Mouse (Mus musculus) embryonic facial prominence, embryonic 15.5 days (tissue): ENCODE measurements around the gene Serinc4. TPM values are rescaled to one million over a fixed set of nuclear protein-coding genes. Genes with fewer than 3 reads are reported as not detected.
A peak's percentile ranks its signal among the peaks of the same experiment; 100 is the strongest.

Source experiments
- ATAC-seq: fragments of 200-750 bp; cut with Nextera tagmentation; 2 replicates; pipeline ENCODE4 v1.8.0; 2017; ENCODE audit warnings: low read depth, moderate TSS enrichment; ENCODE audit not compliant: insufficient number of reproducible peaks, low FRiP score, low TSS enrichment
- H3K27ac ChIP-seq: fragments of 300-500 bp; sonication (generic); replicated peaks from 2 replicates; pipeline ENCODE4 v1.5.1; 2015; ENCODE audit warnings: mild to moderate bottlenecking, inconsistent platforms
- H3K27me3 ChIP-seq: fragments of 300-500 bp; sonication (generic); 2 replicates; pipeline ENCODE4 v1.6.1; 2015; ENCODE audit warnings: inconsistent platforms
- H3K36me3 ChIP-seq: fragments of 300-500 bp; sonication (generic); 2 replicates; pipeline ENCODE4 v1.6.1; 2015; ENCODE audit warnings: mild to moderate bottlenecking, inconsistent platforms
- H3K4me1 ChIP-seq: fragments of 300-500 bp; sonication (generic); 2 replicates; pipeline ENCODE4 v1.6.1; 2015; ENCODE audit warnings: inconsistent platforms
- H3K4me2 ChIP-seq: fragments of 300-500 bp; sonication (generic); replicated peaks from 2 replicates; pipeline ENCODE4 v1.6.1; 2015; ENCODE audit warnings: mild to moderate bottlenecking, inconsistent platforms
- H3K4me3 ChIP-seq: fragments of 300-500 bp; sonication (generic); replicated peaks from 2 replicates; pipeline ENCODE4 v1.5.1; 2015; ENCODE audit warnings: mild to moderate bottlenecking, inconsistent platforms
- H3K9ac ChIP-seq: fragments of 300-500 bp; sonication (generic); 2 replicates; pipeline ENCODE4 v1.6.1; 2015; ENCODE audit warnings: inconsistent platforms
- H3K9me3 ChIP-seq: fragments of 300-500 bp; sonication (generic); replicated peaks from 2 replicates; pipeline ENCODE4 v1.6.1; 2016; ENCODE audit warnings: inconsistent platforms
- WGBS: fragments of 180-500 bp; shearing (Covaris S2); methylation state at CpG from one replicate; pipeline ENCODE4 v1.1.7; 2015; 5-methylcytosine and 5-hydroxymethylcytosine counted together
- polyA plus RNA-seq: library from polyadenylated mRNA; unstranded; fragments of >200 nt; fragmentation: Nextera tagmentation; extraction: Ambion mirVana; gene quantifications from 2 replicates; pipeline ENCODE4 v1.2.1, GENCODE M21; 2015

The Serinc4 gene
- polyA plus RNA-seq, 1 experiment from 2014 or later: 0.61 TPM

DNA sequence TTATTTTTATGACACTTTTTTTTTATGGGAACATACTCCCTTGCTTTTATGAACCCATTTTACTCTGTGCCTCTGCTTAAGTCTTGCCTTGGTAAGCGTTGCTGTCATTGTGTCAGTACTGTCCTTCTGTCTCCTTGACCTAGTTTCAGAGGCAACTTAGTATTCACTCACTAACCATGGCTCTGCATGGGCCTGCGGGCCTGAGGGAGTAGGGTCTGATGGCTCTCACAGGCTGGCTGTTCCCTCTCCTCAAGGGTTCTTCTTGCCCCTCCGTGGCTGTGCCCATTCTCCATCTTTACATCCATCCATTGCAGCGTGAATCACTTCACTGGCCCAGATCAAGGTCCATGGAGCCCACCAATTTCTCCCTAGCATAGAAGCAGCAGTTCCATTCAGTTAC is 10.1 kb downstream of the Serinc4 start:
- no peak overlapping the region for H3K4me3 ChIP-seq
- peaks cover 7% of the 10 kb centered on the region; the same call in 1 of the 2 replicates for H3K36me3 ChIP-seq
- ATAC-seq: no peak
- H3K9me3 ChIP-seq: no peaks in the 10 kb centered on the region
- H3K27ac ChIP-seq: no peak overlapping the region
- H3K9ac ChIP-seq: no peak overlapping the region
- H3K27me3 ChIP-seq: peaks cover 3% of the 10 kb centered on the region; the same call in 1 of the 2 replicates
- H3K4me2 ChIP-seq: no peak overlapping the region
- peaks cover 35% of the 10 kb centered on the region for H3K4me1 ChIP-seq
- WGBS: 83% methylated on average over 4 of the region's 4 CpGs

DNA sequence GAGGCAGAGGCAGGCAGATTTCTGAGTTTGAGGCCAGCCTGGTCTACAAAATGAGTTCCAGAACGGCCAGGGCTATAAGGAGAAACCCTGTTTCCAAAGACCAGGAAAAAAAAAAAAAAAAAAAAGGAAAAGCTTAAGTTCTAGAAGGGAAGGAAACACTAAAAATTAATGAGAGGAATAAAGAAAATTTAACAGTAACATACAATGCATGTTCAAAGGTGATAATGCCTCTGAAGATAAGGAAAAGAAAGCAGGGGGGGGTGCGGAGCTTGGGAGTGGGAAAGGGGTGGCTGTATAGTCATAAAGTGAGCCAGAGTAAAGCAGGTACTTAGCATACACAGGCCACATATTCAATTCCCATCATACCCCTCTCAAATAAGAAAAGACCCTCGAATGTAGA is 11.5 kb downstream of the Serinc4 start:
- ATAC-seq: no peak
- H3K4me1 ChIP-seq: peaks cover 23% of the 10 kb centered on the region
- no peak overlapping the region for H3K4me3 ChIP-seq
- no peak overlapping the region for H3K27ac ChIP-seq
- H3K36me3 ChIP-seq: no peaks in the 10 kb centered on the region
- peaks cover 3% of the 10 kb centered on the region; the same call in 1 of the 2 replicates for H3K27me3 ChIP-seq
- H3K4me2 ChIP-seq: no peak overlapping the region
- 85% methylated on average over 3 of the region's 3 CpGs for WGBS
- H3K9ac ChIP-seq: no peak overlapping the region
- H3K9me3 ChIP-seq: no peaks in the 10 kb centered on the region

- H3K9me3 ChIP-seq: no peaks in the 10 kb centered on the region
- ATAC-seq: no peak
- H3K9ac ChIP-seq: no peak within 1 kb of the TSS
- H3K27me3 ChIP-seq: peaks cover 3% of the 10 kb centered on the region; the same call in 1 of the 2 replicates
- H3K4me3 ChIP-seq: peak within 1 kb of the TSS; percentile 50; the same call in 1 of the 2 replicates
- peaks cover 6% of the 10 kb centered on the region for H3K36me3 ChIP-seq
- H3K4me2 ChIP-seq: peak within 1 kb of the TSS; percentile 95
- peak within 1 kb of the TSS; percentile 28; the same call in 1 of the 2 replicates for H3K27ac ChIP-seq
- 83% methylated on average over 1 of the region's 1 CpGs for WGBS
- H3K4me1 ChIP-seq: peaks cover 21% of the 10 kb centered on the region
Measured at GRCm38 (mm10) chr2:121444178-121444577, 12.4 kb downstream of the Serinc4 start, which contains the start of gene Ell3. Ell3 (minus strand) TSS chr2:121444278.

DNA sequence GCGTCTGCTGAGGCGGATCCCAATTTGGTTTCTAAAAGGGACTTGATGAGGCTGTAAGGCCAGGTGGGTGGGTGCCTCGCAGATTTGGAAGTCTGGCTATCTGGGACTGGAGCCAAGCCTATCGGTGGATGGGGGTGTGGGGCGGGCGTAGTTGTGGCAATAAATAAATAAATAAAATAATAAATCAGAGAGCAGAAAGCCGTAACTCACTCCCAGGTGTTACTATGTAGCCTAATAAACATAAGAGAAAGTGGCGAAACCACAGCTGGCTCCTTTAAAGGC is 13.6 kb downstream of the Serinc4 start:
- Histone ChIP-seq H3K9me3 (no peaks in the 10 kb centered on the region), H3K4me2 (peak overlapping the region; percentile 95), H3K9ac (no peak overlapping the region; the same call in 1 of the 2 replicates), H3K27ac (peak overlapping the region; percentile 28; the same call in 1 of the 2 replicates), H3K4me3 (peak overlapping the region; percentile 50), H3K27me3 (peaks cover 3% of the 10 kb centered on the region; the same call in 1 of the 2 replicates), H3K36me3 (peaks cover 17% of the 10 kb centered on the region), H3K4me1 (peaks cover 20% of the 10 kb centered on the region)
- WGBS: 16% methylated on average over 8 of the region's 8 CpGs
- no peak for ATAC-seq

DNA sequence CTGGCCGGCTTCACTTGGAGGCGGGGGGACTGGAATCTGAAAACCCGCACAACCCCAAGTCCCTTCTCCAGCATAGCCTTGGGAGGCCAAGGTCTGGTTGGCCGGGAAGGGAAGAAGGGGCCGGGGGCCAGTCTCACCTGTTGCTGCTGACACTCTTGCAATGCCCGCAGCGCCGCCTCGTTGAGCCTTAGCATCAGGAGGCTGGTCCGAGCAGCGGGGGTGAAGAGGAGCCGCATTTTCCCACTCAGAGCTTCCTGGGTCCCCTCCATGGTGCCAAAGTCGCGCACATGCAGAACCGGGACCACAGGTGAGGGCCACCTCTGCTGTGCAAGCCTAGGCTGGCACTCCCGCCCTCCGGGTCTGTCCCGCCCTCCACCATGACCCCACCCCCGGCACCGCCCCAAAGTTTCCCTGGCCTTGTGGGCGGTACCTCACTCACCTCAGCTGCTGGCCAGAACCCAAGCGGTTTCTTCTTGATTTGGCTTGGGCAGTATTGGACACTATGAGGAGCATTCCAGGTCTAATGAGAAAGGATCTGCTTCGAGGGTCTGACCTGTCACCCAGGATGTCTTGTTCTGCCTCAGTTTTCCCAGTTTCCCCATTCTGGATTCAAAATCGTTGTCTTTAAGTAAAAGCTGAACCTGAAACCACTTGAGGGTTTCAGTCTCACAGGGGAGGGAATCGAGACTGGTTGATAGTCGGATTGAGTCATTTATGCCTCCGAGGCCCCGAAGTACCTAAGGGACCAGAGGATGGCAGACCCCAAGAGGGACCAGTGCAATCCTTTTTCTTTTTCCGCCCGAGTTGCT is 14.1 kb downstream of the Serinc4 start:
- H3K4me2 ChIP-seq: peak overlapping the region; percentile 95

DNA sequence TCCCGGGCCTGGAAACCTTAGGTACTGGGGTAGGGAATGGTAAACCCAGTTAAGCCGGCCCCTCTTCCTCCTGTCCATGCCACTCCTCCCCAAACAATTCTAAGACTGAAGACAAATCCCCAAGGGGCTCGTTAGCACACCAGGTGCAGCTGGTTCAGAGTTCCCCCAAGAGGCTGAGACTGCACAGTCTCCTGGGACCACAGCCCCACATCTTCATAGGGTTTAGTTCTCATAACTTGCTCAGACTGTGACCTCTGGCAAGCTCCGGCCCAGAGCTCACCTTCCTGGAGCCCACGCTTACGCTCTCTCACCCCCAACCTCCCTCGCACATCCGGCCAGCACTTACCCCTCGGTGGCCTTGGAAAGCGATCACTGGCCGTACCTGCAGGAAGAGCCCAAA is 14.8 kb downstream of the Serinc4 start:
- H3K9ac ChIP-seq: peak overlapping the region; percentile 37
- H3K4me2 ChIP-seq: peak overlapping the region; percentile 95
- H3K27me3 ChIP-seq: peaks cover 3% of the 10 kb centered on the region; the same call in 1 of the 2 replicates
- peaks cover 16% of the 10 kb centered on the region for H3K4me1 ChIP-seq
- H3K9me3 ChIP-seq: no peaks in the 10 kb centered on the region
- 4% methylated on average over 11 of the region's 11 CpGs for WGBS
- H3K27ac ChIP-seq: no peak overlapping the region
- H3K36me3 ChIP-seq: peaks cover 28% of the 10 kb centered on the region
- peak overlapping the region; percentile 50 for H3K4me3 ChIP-seq
- peak; percentile 58; the same call in 1 of the 2 replicates for ATAC-seq

More for the DNA sequence above, 14.1 kb downstream of the Serinc4 start:
- Histone ChIP-seq H3K9ac (peak overlapping the region; percentile 37), H3K27ac (peak overlapping the region; percentile 28; the same call in 1 of the 2 replicates), H3K36me3 (peaks cover 23% of the 10 kb centered on the region), H3K27me3 (peaks cover 3% of the 10 kb centered on the region; the same call in 1 of the 2 replicates), H3K4me3 (peak overlapping the region; percentile 50), H3K4me1 (peaks cover 16% of the 10 kb centered on the region), H3K9me3 (no peaks in the 10 kb centered on the region)
- peak; percentile 84 for ATAC-seq
- 1% methylated on average over 30 of the region's 30 CpGs for WGBS

DNA sequence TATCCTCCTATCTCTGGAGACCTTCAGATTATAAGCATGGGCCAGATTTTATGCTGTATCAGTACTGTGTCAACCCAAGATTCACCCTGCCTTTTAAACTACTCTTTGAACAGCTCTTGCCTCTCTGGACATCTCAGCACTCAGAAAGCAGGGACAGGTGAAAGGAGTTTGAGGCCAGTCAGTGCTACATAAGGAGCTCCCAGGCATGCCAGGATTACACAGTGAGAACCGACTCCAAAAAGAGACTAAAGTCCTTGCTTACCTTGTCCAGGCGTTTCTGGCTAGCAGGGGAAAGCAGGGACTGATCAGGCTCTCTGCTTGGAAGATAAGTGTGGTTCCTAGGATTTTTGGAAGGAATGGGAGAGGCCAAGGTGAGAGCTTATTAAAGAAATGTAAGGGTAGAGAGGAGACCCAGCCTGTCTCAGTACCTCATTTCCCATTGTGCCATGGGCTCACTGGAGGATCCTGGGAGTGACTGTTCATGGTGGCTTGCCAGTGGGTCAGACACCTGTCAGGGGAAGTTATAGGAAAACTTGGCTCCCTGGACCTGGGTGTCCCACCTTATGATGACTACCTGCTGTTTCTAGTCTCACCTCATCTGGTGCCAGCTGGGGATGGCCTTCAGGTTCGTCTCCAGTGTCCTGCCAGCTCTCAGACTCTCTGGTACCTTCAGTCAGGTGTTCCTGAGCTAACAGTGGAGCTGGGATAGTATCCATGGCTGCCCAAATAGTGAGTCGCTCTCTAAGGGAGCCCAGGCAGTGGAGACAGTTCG is 15.6 kb downstream of the Serinc4 start:
- H3K4me1 ChIP-seq: peaks cover 16% of the 10 kb centered on the region
- peaks cover 3% of the 10 kb centered on the region; the same call in 1 of the 2 replicates for H3K27me3 ChIP-seq
- no peak overlapping the region for H3K27ac ChIP-seq
- H3K9ac ChIP-seq: no peak overlapping the region
- WGBS: 57% methylated on average over 5 of the region's 5 CpGs
- H3K4me2 ChIP-seq: no peak overlapping the region
- no peaks in the 10 kb centered on the region for H3K9me3 ChIP-seq
- peaks cover 31% of the 10 kb centered on the region for H3K36me3 ChIP-seq
- ATAC-seq: no peak
- H3K4me3 ChIP-seq: no peak overlapping the region

- Histone ChIP-seq H3K4me1 (peaks cover 16% of the 10 kb centered on the region), H3K27ac (no peak overlapping the region), H3K9me3 (no peaks in the 10 kb centered on the region), H3K36me3 (peaks cover 42% of the 10 kb centered on the region), H3K4me2 (no peak overlapping the region), H3K27me3 (peaks cover 3% of the 10 kb centered on the region; the same call in 1 of the 2 replicates), H3K9ac (no peak overlapping the region), H3K4me3 (no peak overlapping the region)
- WGBS: 76% methylated on average over 4 of the region's 4 CpGs
- ATAC-seq: no peak
Measured at GRCm38 (mm10) chr2:121439746-121440145, 16.8 kb downstream of the Serinc4 start.

DNA sequence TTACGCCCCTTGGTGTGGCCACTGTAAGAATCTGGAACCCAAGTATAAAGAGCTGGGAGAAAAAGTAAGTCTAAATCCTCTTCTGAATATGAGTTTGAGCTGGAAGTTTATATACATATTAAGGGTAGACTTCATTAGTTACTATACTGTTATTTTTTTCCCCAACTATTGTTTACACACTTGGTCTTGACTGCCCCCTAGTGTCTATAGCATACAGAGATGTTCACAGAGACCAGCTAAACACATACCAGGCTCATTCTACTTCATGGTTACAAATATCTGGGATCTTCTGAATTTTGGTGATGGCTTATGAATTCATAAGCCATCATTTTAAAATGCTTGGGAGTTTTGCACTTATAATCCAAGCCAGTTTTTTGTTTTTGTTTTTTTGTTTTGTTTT is 21.7 kb downstream of the Serinc4 start:
- 98% methylated on average over 1 of the region's 1 CpGs for WGBS

GRCm38 (mm10) chr2:121425890-121426289 is 30.7 kb downstream of the Serinc4 start:
- no peak overlapping the region for H3K27ac ChIP-seq
- H3K4me2 ChIP-seq: no peak overlapping the region
- 95% methylated on average over 2 of the region's 2 CpGs for WGBS
- H3K36me3 ChIP-seq: peaks cover 83% of the 10 kb centered on the region
- no peaks in the 10 kb centered on the region for H3K4me1 ChIP-seq
- no peak overlapping the region for H3K9ac ChIP-seq
- no peaks in the 10 kb centered on the region for H3K27me3 ChIP-seq
- H3K4me3 ChIP-seq: no peak overlapping the region
- ATAC-seq: no peak
- H3K9me3 ChIP-seq: no peaks in the 10 kb centered on the region

More for the DNA sequence above, 21.7 kb downstream of the Serinc4 start:
- Histone ChIP-seq H3K4me2 (no peak overlapping the region), H3K4me1 (no peaks in the 10 kb centered on the region), H3K27me3 (no peaks in the 10 kb centered on the region), H3K9ac (no peak overlapping the region), H3K27ac (no peak overlapping the region), H3K4me3 (no peak overlapping the region), H3K36me3 (peaks cover 90% of the 10 kb centered on the region), H3K9me3 (no peaks in the 10 kb centered on the region)
- no peak for ATAC-seq

GRCm38 (mm10) chr2:121423166-121423565 is 33.4 kb downstream of the Serinc4 start:
- H3K9me3 ChIP-seq: no peaks in the 10 kb centered on the region
- H3K27ac ChIP-seq: no peak overlapping the region
- H3K9ac ChIP-seq: no peak overlapping the region
- no peak overlapping the region for H3K4me3 ChIP-seq
- 90% methylated on average over 2 of the region's 2 CpGs for WGBS
- H3K4me1 ChIP-seq: no peaks in the 10 kb centered on the region
- ATAC-seq: no peak
- H3K36me3 ChIP-seq: peaks cover 74% of the 10 kb centered on the region
- H3K27me3 ChIP-seq: no peaks in the 10 kb centered on the region
- no peak overlapping the region for H3K4me2 ChIP-seq
